Mouse (Mus musculus) layer of hippocampus, postnatal 10 days (tissue): ENCODE measurements at regions not wholly inside any gene's neighbourhood (a gene's known extent, or its start where the extent isn't known, plus 50 kb on each side); places are given as distances from the start of the nearest gene placed in this dataset.

ENCODE experiments used
- DNase-seq, 2 experiments: peaks; one replicate each; pipeline ENCODE4 v3.0.0; 2021; ENCODE audit warnings: low spot score in 2 of 2

DNA sequence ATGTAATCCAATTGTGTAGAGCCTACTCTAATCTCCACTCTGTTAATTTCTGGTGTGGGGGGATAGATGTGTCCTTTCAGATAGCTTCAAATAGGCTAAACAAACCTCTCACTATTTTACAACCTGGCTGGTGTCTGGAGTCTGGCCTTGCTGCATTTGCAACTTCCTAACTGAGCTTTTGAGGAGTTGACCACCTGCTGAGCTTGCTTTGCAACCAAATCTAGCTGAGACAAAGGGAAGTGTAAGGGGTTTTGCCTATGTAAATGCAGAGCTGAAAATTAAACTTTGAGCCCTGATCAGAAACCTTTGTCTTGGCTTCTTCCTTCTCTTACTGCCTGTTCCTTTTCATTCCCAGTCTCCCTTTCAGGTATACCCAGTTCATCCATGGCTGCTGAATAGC is 404.3 kb downstream of the Cetn3 start:
- DNase-seq = no peak

GRCm38 (mm10) chr13:82200739-82201138 is 417.9 kb downstream of the Cetn3 start:
- DNase-seq = no peak

GRCm38 (mm10) chr13:82225430-82225829 is 442.6 kb downstream of the Cetn3 start:
- no peak for DNase-seq

GRCm38 (mm10) chr13:82233901-82234300 is 451.0 kb downstream of the Cetn3 start:
- DNase-seq = no peak

DNA sequence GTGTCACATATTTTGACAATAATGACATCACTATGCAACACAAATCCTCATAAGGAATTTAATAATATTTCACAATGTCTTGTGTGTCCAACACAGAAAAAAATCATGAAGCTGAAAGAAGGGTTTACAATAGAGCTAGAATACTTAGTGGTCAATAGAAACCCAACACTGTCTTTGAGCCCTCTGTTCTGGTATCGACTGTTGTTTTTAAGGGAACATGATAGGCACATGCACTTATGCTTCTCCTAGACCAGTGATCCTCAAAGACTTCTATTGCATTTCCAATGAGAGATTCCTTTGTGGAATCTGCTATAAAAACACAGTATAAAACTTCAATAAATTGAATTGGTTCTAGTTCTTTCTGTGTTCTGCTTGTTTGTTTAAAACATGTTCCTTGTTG is 463.4 kb downstream of the Cetn3 start:
- DNase-seq = no peak

- DNase-seq = no peak
Observed at GRCm38 (mm10) chr13:82250361-82250760, 467.5 kb downstream of the Cetn3 start.

- DNase-seq = no peak
Observed at GRCm38 (mm10) chr13:82258491-82258935, 475.6 kb downstream of the Cetn3 start.

- DNase-seq = no peak
Observed at GRCm38 (mm10) chr13:82264236-82264635, 481.4 kb downstream of the Cetn3 start.

- DNase-seq = no peak
Observed at GRCm38 (mm10) chr13:82265170-82265569, 482.3 kb downstream of the Cetn3 start.

GRCm38 (mm10) chr13:82265736-82266135 is 482.9 kb downstream of the Cetn3 start:
- DNase-seq = no peak

- no peak for DNase-seq
Observed at GRCm38 (mm10) chr13:82274733-82275132, 491.9 kb downstream of the Cetn3 start.

GRCm38 (mm10) chr13:82276001-82276400 is 493.1 kb downstream of the Cetn3 start:
- DNase-seq = no peak

- no peak for DNase-seq
Observed at GRCm38 (mm10) chr13:82280744-82281143, 497.9 kb downstream of the Cetn3 start.

- no peak for DNase-seq
Observed at GRCm38 (mm10) chr13:82295834-82296233, 513.0 kb downstream of the Cetn3 start.

DNA sequence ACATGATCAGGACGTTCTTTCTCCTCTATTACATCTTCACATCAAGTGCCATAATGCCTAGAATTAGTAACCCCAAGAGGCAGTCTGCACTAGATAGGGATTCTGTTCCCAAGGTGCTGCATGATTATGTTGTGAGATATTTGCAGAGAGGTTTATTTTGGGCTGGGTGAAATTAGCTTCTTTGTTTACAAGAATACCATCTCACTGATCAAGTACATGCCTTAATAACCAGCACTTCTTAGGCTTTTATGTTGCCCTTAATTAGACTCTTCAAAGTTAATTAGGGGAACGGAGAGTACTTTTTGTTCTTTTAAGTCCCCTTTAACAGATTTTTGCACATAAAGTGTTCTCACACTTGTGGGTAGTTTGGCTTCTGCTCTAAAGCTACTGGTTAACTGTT is 521.4 kb downstream of the Cetn3 start:
- no peak for DNase-seq

- DNase-seq = no peak
Observed at GRCm38 (mm10) chr13:82305076-82305475, 522.2 kb downstream of the Cetn3 start.

GRCm38 (mm10) chr13:82308336-82308735 is 525.5 kb downstream of the Cetn3 start:
- no peak for DNase-seq

DNA sequence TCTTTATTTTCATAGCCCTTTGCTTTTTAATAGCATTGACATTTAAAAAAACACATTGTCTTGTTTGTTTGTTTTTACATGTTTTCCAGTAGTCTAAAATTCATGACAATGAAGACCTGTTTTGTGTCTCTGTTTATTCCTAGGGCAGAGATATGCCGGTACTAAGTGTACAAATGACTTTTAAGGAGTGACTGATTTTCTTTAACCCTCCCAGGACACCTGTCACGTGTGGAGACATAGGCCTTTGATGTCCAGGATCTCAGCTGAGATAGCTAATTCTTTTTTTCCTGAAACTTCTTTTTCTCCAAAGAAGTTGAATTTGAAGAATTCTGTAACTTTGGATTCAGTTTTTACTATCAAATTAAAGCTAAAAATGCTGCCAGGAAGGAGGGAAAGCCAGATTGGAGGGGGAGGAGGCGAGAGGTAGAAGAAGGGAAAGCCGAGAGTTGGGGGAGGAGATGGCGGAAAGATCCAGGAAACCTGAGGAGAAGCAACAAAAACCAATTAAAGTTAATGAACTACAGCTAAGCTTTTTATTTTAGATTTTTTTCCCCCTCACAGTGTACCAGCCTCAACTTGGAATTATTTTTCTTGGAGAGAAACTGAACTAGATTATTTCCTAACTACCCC is 533.8 kb downstream of the Cetn3 start:
- no peak for DNase-seq

DNA sequence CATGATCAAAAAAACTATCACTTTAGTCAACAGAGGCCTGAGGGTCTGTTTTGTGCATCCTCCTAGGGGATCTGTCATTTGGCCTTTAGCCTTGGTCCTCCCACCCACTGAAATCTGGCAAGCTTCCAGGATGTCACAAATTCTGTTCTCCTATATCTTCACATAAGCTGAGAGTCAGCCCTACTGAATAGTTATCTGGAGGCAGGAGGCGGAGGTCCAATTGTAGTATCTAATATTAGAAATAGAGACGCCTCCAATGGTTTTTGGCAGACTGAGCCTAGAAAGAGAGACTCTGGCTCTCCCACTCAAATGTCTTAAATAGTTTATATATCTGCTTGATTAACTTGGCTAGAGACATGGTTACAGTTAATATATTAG is 534.3 kb downstream of the Cetn3 start:
- DNase-seq = no peak

DNA sequence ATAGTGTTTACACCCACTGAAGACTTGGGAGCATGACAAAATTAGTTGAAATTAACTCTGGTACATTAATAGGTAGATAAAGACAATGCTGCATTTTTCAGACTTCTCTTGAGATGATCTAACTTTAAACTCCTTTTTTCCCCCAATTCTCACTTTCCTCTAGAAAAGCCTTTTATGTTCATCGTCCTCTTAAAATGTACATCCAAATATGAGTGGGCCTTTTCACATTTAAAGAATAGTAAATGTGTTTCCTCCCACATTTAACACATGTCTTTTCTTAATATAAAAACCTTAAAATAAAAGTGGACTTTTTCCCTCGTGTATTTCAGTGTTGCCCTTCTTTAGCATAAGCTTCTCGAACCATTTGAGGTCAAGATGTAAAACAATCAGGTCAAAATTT is 535.5 kb downstream of the Cetn3 start:
- no peak for DNase-seq

DNA sequence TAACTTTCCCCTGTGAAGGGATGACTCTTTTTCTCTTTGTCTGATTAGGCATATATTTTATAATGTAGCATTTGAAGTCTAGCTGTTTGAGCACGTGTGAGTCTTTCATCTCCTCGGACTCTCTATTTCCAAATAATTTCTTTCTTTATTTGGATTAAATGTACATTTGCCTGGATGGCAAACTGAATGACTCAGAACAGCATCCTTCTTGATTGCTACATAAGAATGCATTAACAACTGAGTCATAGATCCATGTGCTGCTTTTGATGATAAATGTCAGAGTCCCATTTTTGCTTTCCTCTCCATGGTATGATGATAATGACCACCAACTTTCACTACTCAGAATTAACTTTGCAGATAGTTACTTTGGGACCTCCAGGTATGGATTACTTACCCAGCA is 571.5 kb downstream of the Cetn3 start:
- no peak for DNase-seq

DNA sequence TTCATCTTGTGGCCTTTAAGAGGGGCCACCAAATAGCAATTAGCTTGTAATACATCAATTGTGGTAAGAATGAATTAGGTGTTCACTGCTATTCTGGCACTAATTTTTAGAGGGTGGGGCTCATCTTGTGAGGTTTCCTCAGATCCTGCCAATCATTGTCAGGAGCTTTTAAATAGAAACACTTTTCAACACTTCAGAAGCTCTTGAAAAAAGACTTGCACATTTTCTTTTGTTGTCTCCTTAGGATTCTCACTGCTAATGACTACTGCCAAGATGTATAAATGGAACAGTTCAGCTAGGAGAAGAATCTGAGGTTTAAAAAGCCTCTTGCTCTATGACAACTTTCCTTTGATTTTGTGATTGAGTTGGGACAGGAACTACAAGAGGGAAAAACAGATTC is 572.4 kb downstream of the Cetn3 start:
- no peak for DNase-seq

GRCm38 (mm10) chr13:82359442-82359841 is 576.6 kb downstream of the Cetn3 start:
- no peak for DNase-seq

DNA sequence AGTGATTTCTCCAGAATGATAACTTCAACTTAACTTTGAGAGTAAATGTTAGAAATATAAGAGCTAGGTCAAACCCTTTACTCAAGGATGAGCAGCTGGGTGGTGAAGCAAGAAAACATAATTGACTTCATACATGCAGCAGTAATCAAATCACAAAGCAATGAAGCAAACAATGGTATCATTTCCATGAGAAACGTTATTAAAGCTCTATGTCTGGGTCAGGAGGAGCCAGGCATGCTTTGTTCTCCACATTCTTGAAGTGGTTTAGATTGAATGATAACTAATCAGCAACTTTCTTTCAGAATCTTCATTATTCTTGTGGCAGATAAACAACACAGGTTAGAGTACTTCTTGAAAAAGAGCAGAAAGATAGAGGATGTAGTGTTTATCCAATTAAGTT is 577.8 kb downstream of the Cetn3 start:
- DNase-seq = no peak
